Mouse (Mus musculus) midbrain, embryonic 11.5 days (tissue): ENCODE results near the gene Ubald1. TPM values are rescaled to one million over a fixed set of nuclear protein-coding genes. Genes with fewer than 3 reads are reported as not detected.

Experiments
- ATAC-seq: fragments of 200-750 bp; cut with Nextera tagmentation; 2 replicates; pipeline ENCODE4 v1.8.0; 2017; ENCODE audit warnings: moderate TSS enrichment, moderate library complexity; ENCODE audit not compliant: low FRiP score
- DNase-seq: peaks from one replicate; pipeline ENCODE4 v3.0.0; 2015; ENCODE audit warnings: low spot score; ENCODE audit errors: missing footprints
- H3K27ac ChIP-seq: fragments of 300-500 bp; sonication (generic); 2 replicates; pipeline ENCODE4 v1.5.1; 2014; ENCODE audit warnings: low read depth, low read length
- H3K27me3 ChIP-seq: fragments of 300-500 bp; sonication (generic); 2 replicates; pipeline ENCODE4 v1.6.1; 2014; ENCODE audit warnings: mild to moderate bottlenecking, low read length, moderate library complexity, mixed read lengths; ENCODE audit not compliant: control insufficient read depth, insufficient read depth
- H3K36me3 ChIP-seq: fragments of 300-500 bp; sonication (generic); 2 replicates; pipeline ENCODE4 v1.6.1; 2014; ENCODE audit warnings: mild to moderate bottlenecking, low read length, moderate library complexity, mixed read lengths; ENCODE audit not compliant: control insufficient read depth, insufficient read depth
- H3K4me1 ChIP-seq: fragments of 300-500 bp; sonication (generic); 2 replicates; pipeline ENCODE4 v1.6.1; 2014; ENCODE audit warnings: low read length; ENCODE audit not compliant: control insufficient read depth, insufficient read depth
- H3K4me2 ChIP-seq: fragments of 300-500 bp; sonication (generic); 2 replicates; pipeline ENCODE4 v1.6.1; 2014; ENCODE audit warnings: mild to moderate bottlenecking, moderate library complexity
- H3K4me3 ChIP-seq: fragments of 300-500 bp; sonication (generic); 2 replicates; pipeline ENCODE4 v1.5.1; 2014; ENCODE audit warnings: low read depth, low read length
- H3K9ac ChIP-seq: fragments of 300-500 bp; sonication (generic); 2 replicates; pipeline ENCODE4 v1.6.1; 2014; ENCODE audit warnings: low read length
- H3K9me3 ChIP-seq: fragments of 300-500 bp; sonication (generic); 2 replicates; pipeline ENCODE4 v1.6.1; 2016; ENCODE audit warnings: low read length; ENCODE audit not compliant: control insufficient read depth
- WGBS: fragments of 180-500 bp; shearing (Covaris S2); extraction: QIAGEN DNeasy Blood & Tissue Kit; methylation state at CpG from one replicate; pipeline ENCODE4 v1.1.7; 2014; 5-methylcytosine and 5-hydroxymethylcytosine counted together
- polyA plus RNA-seq: library from polyadenylated mRNA; unstranded; fragments of >200 nt; fragmentation: Nextera tagmentation; extraction: Ambion mirVana; gene quantifications from 2 replicates; pipeline ENCODE4 v1.2.1, GENCODE M21; 2014

Gene Ubald1
- polyA plus RNA-seq, 1 experiment from 2014 or later = 22.1 TPM

DNA sequence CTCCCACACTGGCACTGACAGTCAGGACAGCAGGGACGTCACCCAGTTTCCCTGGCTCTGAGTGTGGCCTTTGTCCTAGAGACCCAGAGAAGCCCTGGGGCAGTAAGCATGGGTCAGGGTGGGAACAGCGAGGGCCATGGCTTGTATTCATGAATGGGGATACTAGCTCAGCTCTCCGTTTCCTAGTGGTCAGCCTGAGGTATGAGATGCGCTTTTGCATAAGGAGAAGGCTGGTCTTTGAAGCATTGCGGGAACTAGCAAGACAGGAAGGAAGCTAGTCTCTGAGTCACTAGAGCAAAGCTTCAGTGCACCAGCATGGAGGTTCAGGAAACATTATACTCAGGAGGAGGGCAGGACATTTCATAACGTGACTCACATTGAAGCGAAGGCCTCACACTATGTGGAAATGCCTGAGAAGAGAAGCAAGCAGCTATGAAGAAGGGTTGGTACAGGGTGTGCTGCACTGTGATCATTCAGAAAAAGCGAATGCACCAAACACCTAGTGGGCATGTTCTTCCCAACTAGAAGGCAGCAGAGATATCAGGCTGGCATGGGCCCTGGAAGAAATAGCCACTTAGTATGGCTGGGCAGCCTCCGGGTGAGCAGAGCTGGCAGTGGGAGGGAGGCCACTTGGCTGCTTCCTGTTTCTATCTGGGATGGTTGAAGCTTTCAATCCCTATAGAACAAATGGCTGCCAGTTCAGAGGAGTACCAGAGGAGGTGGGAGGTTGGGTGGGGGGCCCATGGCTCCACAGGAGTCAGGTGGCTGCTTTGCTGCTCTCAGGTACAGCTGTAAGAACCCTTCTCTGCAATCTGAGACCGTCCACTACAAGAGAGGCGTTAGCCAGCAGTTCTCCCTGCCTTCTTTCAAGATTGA lies 33.0 kb upstream of the Ubald1 start:
- Histone ChIP-seq H3K27me3 (no peaks in the 10 kb centered on the region), H3K36me3 (0 out of 2 replicates have a peak, but pooled peaks cover 2% of the 10 kb centered on the region), H3K4me2 (no peak overlapping the region), H3K4me1 (no peaks in the 10 kb centered on the region), H3K4me3 (no peak overlapping the region), H3K9ac (no peak overlapping the region), H3K27ac (no peak overlapping the region), H3K9me3 (no peaks in the 10 kb centered on the region)
- ATAC-seq (peak; percentile 30), DNase-seq (peak; percentile 84)
- 78% methylated on average over 11 of the region's 11 CpGs for WGBS

GRCm38 (mm10) chr16:4912074-4912648 lies 32.0 kb upstream of the Ubald1 start:
- no peak overlapping the region for H3K9ac ChIP-seq
- H3K27me3 ChIP-seq = no peaks in the 10 kb centered on the region
- no peak overlapping the region for H3K4me2 ChIP-seq
- H3K36me3 ChIP-seq = 0 out of 2 replicates have a peak, but pooled peaks cover 2% of the 10 kb centered on the region
- H3K9me3 ChIP-seq = no peaks in the 10 kb centered on the region
- no peak for ATAC-seq
- DNase-seq = peak; percentile 69
- H3K27ac ChIP-seq = no peak overlapping the region
- no peaks in the 10 kb centered on the region for H3K4me1 ChIP-seq
- H3K4me3 ChIP-seq = no peak overlapping the region
- 72% methylated on average over 10 of the region's 10 CpGs for WGBS

DNA sequence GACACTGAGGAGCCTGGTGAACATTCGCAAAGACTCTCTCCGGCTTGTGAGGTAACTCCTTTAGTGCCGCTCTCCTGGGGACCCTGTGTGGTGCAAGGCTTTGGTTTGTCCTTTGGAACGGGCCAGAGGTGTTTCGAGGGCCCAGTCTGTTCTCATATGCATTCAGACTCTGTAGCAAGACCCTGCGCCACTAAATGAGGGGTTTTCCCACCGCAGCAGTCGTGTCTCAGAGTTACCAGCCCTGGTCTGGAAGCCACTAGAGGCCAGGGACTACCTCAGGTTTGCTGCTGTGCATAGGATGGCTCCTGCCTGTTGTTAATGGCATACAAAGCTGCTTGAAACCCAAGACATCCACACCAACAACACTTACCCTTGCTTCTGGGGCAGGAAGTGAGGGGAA lies 30.6 kb upstream of the Ubald1 start:
- 0 out of 2 replicates have a peak, but pooled peaks cover 2% of the 10 kb centered on the region for H3K36me3 ChIP-seq
- H3K4me3 ChIP-seq = no peak overlapping the region
- H3K4me1 ChIP-seq = no peaks in the 10 kb centered on the region
- no peak overlapping the region for H3K4me2 ChIP-seq
- DNase-seq (peak; percentile 35), ATAC-seq (no peak)
- no peaks in the 10 kb centered on the region for H3K9me3 ChIP-seq
- H3K9ac ChIP-seq = no peak overlapping the region
- no peaks in the 10 kb centered on the region for H3K27me3 ChIP-seq
- WGBS = 95% methylated on average over 8 of the region's 8 CpGs
- H3K27ac ChIP-seq = no peak overlapping the region

GRCm38 (mm10) chr16:4909745-4910144 lies 29.6 kb upstream of the Ubald1 start:
- no peaks in the 10 kb centered on the region for H3K27me3 ChIP-seq
- ATAC-seq = no peak
- no peak for DNase-seq
- 0 out of 2 replicates have a peak, but pooled peaks cover 2% of the 10 kb centered on the region for H3K36me3 ChIP-seq
- WGBS = 93% methylated on average over 2 of the region's 2 CpGs
- H3K9me3 ChIP-seq = no peaks in the 10 kb centered on the region
- no peaks in the 10 kb centered on the region for H3K4me1 ChIP-seq
- H3K9ac ChIP-seq = no peak overlapping the region
- no peak overlapping the region for H3K4me2 ChIP-seq
- no peak overlapping the region for H3K4me3 ChIP-seq
- H3K27ac ChIP-seq = no peak overlapping the region

- no peaks in the 10 kb centered on the region for H3K4me1 ChIP-seq
- no peak overlapping the region for H3K4me3 ChIP-seq
- no peaks in the 10 kb centered on the region for H3K9me3 ChIP-seq
- no peak for ATAC-seq
- 65% methylated on average over 5 of the region's 5 CpGs for WGBS
- no peaks in the 10 kb centered on the region for H3K36me3 ChIP-seq
- no peak overlapping the region for H3K27ac ChIP-seq
- H3K9ac ChIP-seq = no peak overlapping the region
- no peaks in the 10 kb centered on the region for H3K27me3 ChIP-seq
- no peak for DNase-seq
- no peak overlapping the region for H3K4me2 ChIP-seq
Observed at GRCm38 (mm10) chr16:4907972-4908371, 27.9 kb upstream of the Ubald1 start.

GRCm38 (mm10) chr16:4907386-4907785 lies 27.3 kb upstream of the Ubald1 start:
- no peaks in the 10 kb centered on the region for H3K9me3 ChIP-seq
- no peaks in the 10 kb centered on the region for H3K4me1 ChIP-seq
- DNase-seq = no peak
- whole genome bisulfite sequencing = 79% methylated on average over 2 of the region's 2 CpGs
- H3K27ac ChIP-seq = no peak overlapping the region
- H3K9ac ChIP-seq = no peak overlapping the region
- H3K4me2 ChIP-seq = no peak overlapping the region
- H3K27me3 ChIP-seq = no peaks in the 10 kb centered on the region
- no peak for ATAC-seq
- H3K36me3 ChIP-seq = no peaks in the 10 kb centered on the region
- H3K4me3 ChIP-seq = no peak overlapping the region

DNA sequence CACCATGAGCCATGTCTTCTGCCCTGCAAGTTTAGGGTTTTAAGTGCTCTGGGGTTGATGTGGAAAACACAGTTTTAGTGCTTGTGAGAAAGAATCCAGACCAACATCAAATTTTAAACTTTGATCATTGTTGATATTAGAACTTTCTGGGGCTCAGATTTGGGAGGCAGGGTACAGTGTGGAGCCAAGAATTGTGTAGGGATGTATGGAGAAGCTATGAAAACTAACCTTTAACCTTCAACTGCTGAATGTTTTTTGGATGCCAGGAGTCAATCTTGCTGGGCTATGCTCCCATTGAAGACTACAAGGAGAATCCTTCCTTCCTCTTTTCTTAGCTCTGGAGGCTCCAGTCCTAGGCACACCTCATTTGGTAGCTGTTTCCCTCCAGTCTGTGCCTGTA lies 26.4 kb upstream of the Ubald1 start:
- H3K4me3 ChIP-seq = no peak overlapping the region
- H3K27me3 ChIP-seq = no peaks in the 10 kb centered on the region
- H3K9me3 ChIP-seq = no peaks in the 10 kb centered on the region
- no peak overlapping the region for H3K4me2 ChIP-seq
- H3K27ac ChIP-seq = no peak overlapping the region
- H3K9ac ChIP-seq = no peak overlapping the region
- DNase-seq (no peak), ATAC-seq (no peak)
- no peaks in the 10 kb centered on the region for H3K36me3 ChIP-seq
- H3K4me1 ChIP-seq = no peaks in the 10 kb centered on the region

DNA sequence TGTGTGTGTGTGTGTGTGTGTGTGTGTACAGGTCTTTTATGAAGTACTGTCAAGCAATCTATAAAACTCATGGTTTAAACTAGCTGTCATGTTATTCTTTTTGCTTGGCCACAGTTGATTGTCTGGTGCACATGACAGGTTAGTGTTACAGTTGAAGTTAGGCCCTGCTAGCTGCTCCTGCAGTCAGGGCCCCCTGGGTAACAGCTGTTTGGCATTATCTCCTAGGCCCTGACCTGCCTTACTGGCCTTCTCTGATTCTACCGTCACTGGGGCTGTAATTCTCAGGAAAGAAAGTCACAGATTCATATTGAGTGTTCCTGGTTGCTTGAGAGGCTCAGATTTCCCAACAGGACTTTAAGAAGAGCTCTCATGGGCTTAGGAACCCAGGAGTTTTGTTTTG lies 25.5 kb upstream of the Ubald1 start:
- Histone ChIP-seq H3K9ac (no peak overlapping the region), H3K9me3 (no peaks in the 10 kb centered on the region), H3K4me1 (no peaks in the 10 kb centered on the region), H3K27me3 (no peaks in the 10 kb centered on the region), H3K4me3 (no peak overlapping the region), H3K4me2 (no peak overlapping the region), H3K36me3 (no peaks in the 10 kb centered on the region), H3K27ac (no peak overlapping the region)
- 75% methylated on average over 1 of the region's 1 CpGs for WGBS
- no peak for DNase-seq
- ATAC-seq = no peak

DNA sequence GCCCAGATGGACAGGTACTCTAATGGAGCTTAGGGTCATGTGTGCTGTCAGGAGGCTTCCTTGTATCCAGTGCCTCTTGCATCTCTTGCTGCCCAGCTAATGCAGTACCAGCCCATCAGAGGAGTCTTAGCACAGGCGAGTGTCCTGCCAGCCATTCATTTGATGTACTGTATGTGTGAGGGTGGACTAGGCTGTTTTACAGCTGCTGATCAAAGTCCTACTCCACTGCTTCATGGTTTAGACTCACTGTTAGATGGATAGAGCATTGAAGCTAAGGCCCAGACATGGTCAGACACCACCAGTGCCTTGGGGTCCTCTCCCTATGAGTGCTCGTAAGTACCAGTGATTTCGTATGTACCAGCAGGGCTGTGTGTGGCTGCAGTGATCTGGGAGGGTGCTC lies 24.8 kb upstream of the Ubald1 start:
- no peak overlapping the region for H3K27ac ChIP-seq
- WGBS = 89% methylated on average over 3 of the region's 3 CpGs
- H3K9me3 ChIP-seq = no peaks in the 10 kb centered on the region
- no peak for DNase-seq
- no peaks in the 10 kb centered on the region for H3K36me3 ChIP-seq
- H3K9ac ChIP-seq = no peak overlapping the region
- no peaks in the 10 kb centered on the region for H3K4me1 ChIP-seq
- no peaks in the 10 kb centered on the region for H3K27me3 ChIP-seq
- H3K4me2 ChIP-seq = no peak overlapping the region
- H3K4me3 ChIP-seq = no peak overlapping the region
- no peak for ATAC-seq
